In the genomic region with DNA sequence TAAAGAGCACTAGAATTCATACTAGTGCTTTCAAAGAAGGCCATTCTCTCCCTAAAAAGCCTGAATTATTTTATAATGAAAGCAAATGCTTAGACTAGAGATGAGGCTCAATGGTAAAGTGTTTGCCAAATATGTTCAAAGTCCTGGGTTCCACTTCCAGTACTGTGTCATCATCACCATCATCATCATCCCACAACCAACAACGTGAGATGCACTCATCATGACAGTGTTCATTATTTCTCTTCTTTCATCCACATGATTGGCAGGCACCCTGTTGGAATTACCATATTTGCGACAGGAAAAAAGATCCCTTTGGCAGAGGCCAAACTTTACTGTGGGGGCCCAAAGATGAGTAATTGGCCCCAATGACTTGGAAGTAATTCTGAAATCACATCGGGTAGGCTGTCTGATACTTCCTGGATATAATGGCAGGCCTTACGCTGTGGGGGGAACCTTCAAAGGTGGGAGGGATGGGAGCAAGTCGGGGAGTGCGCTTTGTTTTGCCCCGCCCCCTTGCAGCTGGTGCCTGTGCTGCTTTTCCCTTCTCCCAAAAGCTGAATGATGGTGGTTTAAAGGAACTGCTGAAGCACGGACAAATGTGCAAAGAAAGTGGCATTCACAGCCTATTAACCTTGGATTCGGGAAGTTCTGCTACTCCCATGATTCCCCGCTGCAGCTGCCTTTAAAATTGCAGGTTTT, we compare ENCODE assay signal across 10 mouse cellular contexts. TPM values are rescaled to one million over a fixed set of nuclear protein-coding genes. Genes with fewer than 3 reads are reported as not detected.
A peak's percentile ranks its signal among the peaks of the same experiment; 100 is the strongest.
DNase-seq lines count a peak whose midpoint lies in the region; ATAC-seq lines count a peak whose summit lies in the region.
"Had no signal": no experiment of that assay in that cellular context is flagged by ENCODE, and none has a peak within 500 bp of the region (broad histone marks: within the 10 kb centered on the region; RNA-seq: fewer than 3 reads in every experiment).

No protein-coding gene starts in this region.

- intact Hi-C loops in heart, postnatal 10 days (cut with DNase I) = no loop called here

- ATAC-seq in hindbrain, embryonic 15.5 days (ENCODE audit: low FRiP score, low read depth) = no peak

- no peak overlapping the region for H3K27ac ChIP-seq in embryonic facial prominence, embryonic 10.5 days (replicated peaks)
- H3K27ac ChIP-seq in hindbrain, embryonic 15.5 days (replicated peaks) = no peak overlapping the region
- H3K27ac ChIP-seq: macrophage had no signal

- no peak overlapping the region for H3K9ac ChIP-seq in hindbrain, embryonic 15.5 days

- H3K9me3 ChIP-seq in embryonic facial prominence, embryonic 10.5 days = no peaks in the 10 kb centered on the region
- no peaks in the 10 kb centered on the region for H3K9me3 ChIP-seq in hindbrain, embryonic 15.5 days

- DNase-seq in kidney, postnatal 10 days = peak; percentile 26
- no peak for DNase-seq in kidney, adult 8-10 months
- peak; percentile 86 for DNase-seq in ES-CJ7 (ENCODE audit: low read depth, low spot score)
- peak; percentile 22 for DNase-seq in embryonic facial prominence, embryonic 10.5 days (ENCODE audit: low spot score)
- no peak for DNase-seq in adrenal gland, adult (ENCODE audit: inconsistent age in 2 of 2, low spot score in 1 of 2)
- DNase-seq in ovary, postnatal 10 days (ENCODE audit: low spot score) = no peak
- DNase-seq in heart, postnatal 10 days = no peak

- no peaks in the 10 kb centered on the region for H3K36me3 ChIP-seq in embryonic facial prominence, embryonic 10.5 days (replicated peaks)
- H3K36me3 ChIP-seq in hindbrain, embryonic 15.5 days = no peaks in the 10 kb centered on the region

- no peak overlapping the region for H3K4me3 ChIP-seq in embryonic facial prominence, embryonic 10.5 days
- H3K4me3 ChIP-seq in hindbrain, embryonic 15.5 days = no peak overlapping the region

- H3K27me3 ChIP-seq in embryonic facial prominence, embryonic 10.5 days (replicated peaks; ENCODE audit: low read depth, poor library complexity, severe bottlenecking) = no peaks in the 10 kb centered on the region
- H3K27me3 ChIP-seq in hindbrain, embryonic 15.5 days = no peaks in the 10 kb centered on the region

- WGBS in embryonic facial prominence, embryonic 10.5 days = 39% methylated on average over 10 of the region's 10 CpGs
- 8% methylated on average over 10 of the region's 10 CpGs for WGBS in hindbrain, embryonic 15.5 days

- peaks cover 18% of the 10 kb centered on the region for H3K4me1 ChIP-seq in embryonic facial prominence, embryonic 10.5 days
- no peaks in the 10 kb centered on the region for H3K4me1 ChIP-seq in hindbrain, embryonic 15.5 days (replicated peaks)

- peak overlapping the region; percentile 18; the same call in 1 of the 2 replicates for H3K4me2 ChIP-seq in hindbrain, embryonic 15.5 days
- H3K4me2 ChIP-seq: liver, embryonic 11.5 days had no signal

RNA-seq across cellular contexts. Expression of a gene that starts 13.9 kb away (rescaled TPM):
- polyA plus RNA-seq in embryonic facial prominence, embryonic 10.5 days (2016; fragmentation: Nextera tagmentation; extraction: Ambion mirVana) = 54.9 and 59.4 TPM in 2 replicates
- polyA plus RNA-seq in hindbrain, embryonic 15.5 days (2015; fragmentation: Nextera tagmentation; extraction: Ambion mirVana) = 34.7 and 38.3 TPM in 2 replicates
- total RNA-seq in heart, postnatal 10 days (2021) = 10 to 100 TPM; 49.5 to 65.3 TPM

Comparison
In these comparisons a context has a peak if more than half of its experiments do, and no peak if none do; other contexts are left out.
1. DNase-seq: peak in kidney, postnatal 10 days (single experiment), ES-CJ7 (single experiment) and embryonic facial prominence, embryonic 10.5 days (single experiment); none in kidney, adult 8-10 months (0 of 2), adrenal gland, adult (0 of 2), ovary, postnatal 10 days (single experiment) and heart, postnatal 10 days (0 of 2).